Mouse (Mus musculus): ENCODE measurements around the gene Clec16a.
A peak's percentile ranks its signal among the peaks of the same experiment; 100 is the strongest.

Clec16a gene

GRCm38 (mm10) chr16:10534567-10534966 is 10.6 kb upstream of the Clec16a start:
- no peak for DNase-seq (ENCODE audit: low spot score in 2 of 2)

- DNase-seq (ENCODE audit: low spot score in 2 of 2): peak in 1 of 2 experiments; percentile 28
These were observed 8.8 kb upstream of the Clec16a start for GRCm38 (mm10) chr16:10536323-10536722.

- no peak for DNase-seq (ENCODE audit: low spot score in 2 of 2)
These were observed 8.2 kb upstream of the Clec16a start for GRCm38 (mm10) chr16:10536961-10537360.

GRCm38 (mm10) chr16:10540763-10541597 is 4.2 kb upstream of the Clec16a start:
- DNase-seq (ENCODE audit: low spot score in 2 of 2): no peak

- DNase-seq (ENCODE audit: low spot score in 2 of 2): no peak
These were observed 3.6 kb upstream of the Clec16a start for GRCm38 (mm10) chr16:10541598-10541930.

- DNase-seq (ENCODE audit: low spot score in 2 of 2): no peak
These were observed 2.9 kb upstream of the Clec16a start for GRCm38 (mm10) chr16:10542266-10542665.

GRCm38 (mm10) chr16:10542698-10543365 is 2.3 kb upstream of the Clec16a start, which contains the start of gene Dexi:
TSS of gene Dexi (minus strand) at chr16:10543054.
- DNase-seq (ENCODE audit: low spot score in 2 of 2): peak; percentile 91 to 93

GRCm38 (mm10) chr16:10546865-10547264 is 1.7 kb downstream of the Clec16a start:
- DNase-seq (ENCODE audit: low spot score in 2 of 2): no peak

GRCm38 (mm10) chr16:10548938-10549337 is 3.8 kb downstream of the Clec16a start:
- DNase-seq (ENCODE audit: low spot score in 2 of 2): no peak

GRCm38 (mm10) chr16:10549600-10549999 is 4.5 kb downstream of the Clec16a start:
- DNase-seq (ENCODE audit: low spot score in 2 of 2): no peak

GRCm38 (mm10) chr16:10551592-10551991 is 6.5 kb downstream of the Clec16a start:
- no peak for DNase-seq (ENCODE audit: low spot score in 2 of 2)

GRCm38 (mm10) chr16:10553858-10554257 is 8.7 kb downstream of the Clec16a start:
- no peak for DNase-seq (ENCODE audit: low spot score in 2 of 2)

GRCm38 (mm10) chr16:10559991-10560390 is 14.9 kb downstream of the Clec16a start:
- no peak for DNase-seq (ENCODE audit: low spot score in 2 of 2)

GRCm38 (mm10) chr16:10565278-10565885 is 20.2 kb downstream of the Clec16a start:
- DNase-seq (ENCODE audit: low spot score in 2 of 2): peak; percentile 50 to 68

GRCm38 (mm10) chr16:10567153-10567552 is 22.0 kb downstream of the Clec16a start:
- DNase-seq (ENCODE audit: low spot score in 2 of 2): no peak

GRCm38 (mm10) chr16:10569809-10570395 is 24.8 kb downstream of the Clec16a start:
- DNase-seq (ENCODE audit: low spot score in 2 of 2): no peak

- DNase-seq (ENCODE audit: low spot score in 2 of 2): peak in 1 of 2 experiments; percentile 22
These were observed 25.6 kb downstream of the Clec16a start for GRCm38 (mm10) chr16:10570708-10571107.

- DNase-seq (ENCODE audit: low spot score in 2 of 2): peak in 1 of 2 experiments; percentile 3
These were observed 26.7 kb downstream of the Clec16a start for GRCm38 (mm10) chr16:10571820-10572219.

GRCm38 (mm10) chr16:10574936-10575335 is 29.8 kb downstream of the Clec16a start:
- DNase-seq (ENCODE audit: low spot score in 2 of 2): no peak

GRCm38 (mm10) chr16:10575915-10576314 is 30.8 kb downstream of the Clec16a start:
- DNase-seq (ENCODE audit: low spot score in 2 of 2): no peak

GRCm38 (mm10) chr16:10577548-10577947 is 32.4 kb downstream of the Clec16a start:
- no peak for DNase-seq (ENCODE audit: low spot score in 2 of 2)

- no peak for DNase-seq (ENCODE audit: low spot score in 2 of 2)
These were observed 33.2 kb downstream of the Clec16a start for GRCm38 (mm10) chr16:10578376-10578775.

Measured in natural killer cell, adult 2 months (primary cell).